Mouse (Mus musculus): ENCODE measurements around the gene Gm45062.

Gm45062 gene

DNA sequence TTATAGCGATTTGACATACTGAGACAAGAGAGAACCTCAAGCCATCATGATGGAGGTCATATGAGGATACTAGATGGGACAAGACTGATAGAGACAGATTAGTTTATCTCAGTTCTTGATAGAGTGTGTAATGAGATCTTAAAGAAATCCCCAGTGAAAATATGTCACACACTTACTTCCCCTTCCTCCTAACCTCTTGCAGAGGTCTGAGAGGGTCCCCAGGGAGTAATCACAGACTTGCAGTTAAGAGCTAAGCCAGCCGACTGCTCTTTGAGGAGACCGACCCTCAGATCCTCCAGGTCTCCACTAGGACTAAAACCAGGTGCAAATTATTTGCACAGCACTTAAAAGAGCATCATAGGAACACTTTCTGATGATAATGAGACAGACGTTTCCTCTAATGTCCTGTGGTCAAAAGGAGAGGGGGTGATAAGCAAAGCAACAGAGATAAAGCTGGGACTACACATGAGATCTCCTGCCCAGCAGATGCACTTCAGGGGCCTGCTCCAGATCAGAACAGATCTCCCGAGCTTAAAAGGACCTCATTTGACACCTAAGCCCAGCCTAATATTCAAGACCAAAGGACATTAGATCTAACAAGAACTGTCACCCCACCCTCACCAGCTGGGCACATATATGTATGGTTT, 372.9 kb downstream of the Gm45062 start:
- no peak for DNase-seq

DNA sequence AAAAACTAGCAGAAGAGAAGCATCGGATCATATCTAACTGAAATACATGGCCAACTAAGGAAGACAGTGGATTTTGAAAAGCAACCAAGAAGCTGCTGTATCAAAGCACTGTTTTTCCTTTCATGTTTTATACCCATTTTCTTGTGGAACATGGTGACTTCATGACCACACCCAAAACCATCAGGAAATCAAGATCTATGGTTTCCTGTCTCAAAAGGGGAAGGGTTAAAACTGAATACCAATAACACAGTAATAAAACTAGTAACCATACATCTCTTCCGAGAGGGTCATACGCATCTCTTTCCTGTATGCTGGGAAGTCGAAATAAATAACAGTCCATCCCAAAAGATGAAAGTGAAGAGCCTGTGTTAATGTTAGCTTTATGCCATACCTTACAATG, 373.5 kb downstream of the Gm45062 start:
- DNase-seq, result no peak

DNA sequence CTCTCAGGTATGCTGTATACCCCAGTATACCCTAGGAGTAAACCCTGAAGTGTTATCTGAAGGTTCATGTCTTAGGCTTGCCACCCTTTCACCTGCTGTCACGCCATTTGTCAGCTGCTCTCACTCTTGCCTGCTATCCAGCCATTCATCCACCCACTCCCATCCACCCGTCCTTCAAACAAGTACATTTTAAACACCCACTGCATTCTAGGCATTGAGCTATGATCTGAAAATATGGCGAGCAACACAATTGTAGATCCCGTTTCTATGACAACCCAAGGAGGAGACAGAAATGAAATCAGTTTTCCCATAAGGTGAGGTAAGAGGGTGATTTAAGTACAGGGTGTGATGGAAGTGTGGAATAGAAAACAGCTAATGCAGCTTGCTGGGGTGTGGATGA, 378.9 kb downstream of the Gm45062 start:
- DNase-seq, result no peak

DNA sequence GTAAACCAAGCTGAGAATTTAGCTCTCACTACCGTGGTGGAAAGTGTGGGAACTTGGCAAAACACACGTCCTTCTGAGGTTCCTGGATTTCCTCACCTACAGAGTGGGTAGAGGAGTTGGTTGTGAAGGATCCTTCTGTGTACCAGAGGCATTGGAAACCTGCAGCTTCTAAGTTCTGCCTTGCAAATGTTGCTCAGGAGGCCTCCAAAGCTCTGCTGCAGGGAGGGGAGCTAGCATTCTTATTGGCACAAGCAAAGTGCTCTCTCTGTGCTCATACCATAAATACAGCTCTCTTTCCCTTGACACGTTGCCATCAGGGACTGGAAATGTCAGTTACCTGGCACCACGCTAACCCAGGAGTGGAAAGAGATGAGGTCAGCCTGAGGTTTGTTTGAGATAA, 379.6 kb downstream of the Gm45062 start:
- no peak for DNase-seq

DNA sequence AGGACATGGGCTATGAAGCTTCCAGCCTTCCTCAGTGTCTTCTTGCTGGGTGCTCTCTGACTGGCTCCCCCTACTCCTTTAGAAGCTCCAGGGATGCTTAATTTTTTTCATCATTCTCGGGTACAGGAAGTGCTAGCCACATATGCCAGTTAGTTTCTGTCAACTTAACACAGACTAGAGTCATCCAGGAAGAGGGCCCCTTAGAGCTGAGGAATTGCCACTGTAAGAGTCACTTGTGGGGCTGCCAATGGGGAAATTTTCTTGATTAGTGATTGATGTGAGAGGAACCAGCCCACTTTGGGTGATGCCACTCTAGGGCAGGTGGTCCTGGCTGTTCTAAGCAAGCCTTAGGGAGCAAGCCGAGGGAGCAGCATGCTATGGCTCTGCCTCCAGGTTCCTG, 380.3 kb downstream of the Gm45062 start:
- DNase-seq, result no peak

DNA sequence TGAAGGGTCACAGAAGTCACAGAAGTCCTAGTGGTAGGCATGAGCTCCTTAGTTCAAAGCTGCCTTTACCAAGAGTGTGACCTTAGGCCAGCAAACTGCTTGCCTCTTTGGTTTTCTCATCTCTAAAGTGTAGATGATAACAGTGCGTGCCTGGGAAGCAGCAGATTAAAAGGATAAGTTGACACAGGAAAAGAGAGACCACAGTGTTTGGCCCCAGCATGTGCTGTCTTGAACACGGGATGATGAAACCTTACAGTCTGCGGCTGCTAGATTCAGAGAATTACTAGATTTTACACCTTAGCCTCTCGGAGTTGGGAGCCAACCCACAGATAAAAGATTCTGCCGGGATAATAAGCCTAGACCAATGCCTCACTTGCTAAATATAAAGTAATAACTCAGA, 381.6 kb downstream of the Gm45062 start:
- no peak for DNase-seq

DNA sequence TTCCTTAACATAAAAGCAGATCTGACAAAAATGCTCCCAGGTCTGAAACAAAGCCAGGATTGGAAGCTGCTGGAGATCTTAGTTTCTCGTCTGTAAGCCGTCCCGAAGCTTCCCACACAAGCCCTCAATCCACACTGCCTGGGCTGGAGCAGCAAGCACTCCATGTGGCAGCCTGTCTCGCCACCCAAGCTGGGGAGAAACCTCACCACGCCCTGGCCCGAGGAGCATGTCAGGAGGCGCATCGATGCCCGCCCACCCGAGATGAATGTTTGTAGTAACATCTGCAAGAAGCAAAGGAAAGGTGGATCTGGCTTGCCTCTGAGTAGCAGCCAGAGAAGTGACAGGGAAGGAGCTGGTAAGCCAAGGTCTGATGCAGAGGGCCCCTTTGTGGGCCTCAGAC, 385.5 kb downstream of the Gm45062 start:
- peak; percentile 11 for DNase-seq

DNA sequence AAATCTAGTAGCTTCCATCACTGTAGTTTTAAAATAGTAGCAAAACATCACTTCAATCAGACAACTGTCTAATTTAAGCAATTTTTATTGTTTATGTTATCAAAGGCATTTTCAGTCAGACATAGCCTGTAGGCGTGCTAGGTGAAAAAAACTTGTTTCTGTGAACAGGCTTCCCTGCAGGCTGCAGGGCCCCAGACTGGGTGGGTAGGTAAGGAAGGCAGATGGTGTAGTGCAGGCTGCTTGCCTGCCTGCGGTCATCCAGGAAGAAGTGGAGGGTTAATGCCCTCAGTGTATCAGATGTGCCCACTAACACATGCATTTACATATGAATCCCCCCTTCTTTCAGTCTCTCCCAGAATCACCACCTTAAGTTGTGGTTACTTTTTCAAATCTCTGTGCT, 386.5 kb downstream of the Gm45062 start:
- DNase-seq, result no peak
